Comparison of ENCODE assay signal across 19 mouse cellular contexts in the genomic region with DNA sequence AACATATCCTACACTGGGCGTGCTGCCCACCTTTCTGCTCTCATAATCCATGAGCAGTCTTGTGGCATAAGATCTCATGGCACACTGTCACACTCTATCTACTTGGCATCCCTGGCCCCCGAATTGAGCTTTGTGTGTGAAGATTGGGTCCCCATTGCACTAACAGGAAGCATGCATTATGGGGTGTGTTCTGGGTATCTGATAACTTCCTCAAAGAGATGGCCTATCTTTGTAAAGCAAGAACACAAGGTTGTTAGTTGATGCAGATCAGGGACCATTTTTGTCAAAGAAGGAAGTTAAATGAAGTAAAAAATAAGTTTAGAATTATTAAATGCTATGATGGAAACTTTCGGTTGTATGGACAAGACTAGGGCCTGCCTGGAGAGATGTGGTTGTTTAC.
DNase-seq lines count a peak whose midpoint lies in the region; ATAC-seq lines count a peak whose summit lies in the region.
"Had no signal": no experiment of that assay in that cellular context is flagged by ENCODE, and none has a peak within 500 bp of the region (broad histone marks: within the 10 kb centered on the region; RNA-seq: fewer than 3 reads in every experiment).

No protein-coding gene starts in this region.

- no peak for ATAC-seq in cerebellum, adult (ENCODE audit: insufficient number of reproducible peaks, low FRiP score, low TSS enrichment)
- peak; percentile 37; the same call in 1 of the 2 replicates for ATAC-seq in megakaryocyte progenitor cell, adult 5-6 weeks (replicated peaks; ENCODE audit: poor library complexity)
- ATAC-seq: activated CD4-positive, CD25-positive, alpha-beta regulatory T cell, adult 4 months; CD4-positive, CD25-positive, alpha-beta regulatory T cell, adult 4 months; forebrain, embryonic 14.5 days; forebrain, embryonic 16.5 days; Patski had no signal

- DNase-seq in cerebellum, postnatal 10 days: peak; percentile 13 to 15
- DNase-seq in embryo, embryonic 9.5 days (ENCODE audit: extremely low spot score): no peak
- DNase-seq in left cerebral cortex, adult 9 months (ENCODE audit: low spot score in 2 of 2): no peak
- DNase-seq: adrenal gland, adult 8-10 months; adrenal gland, postnatal 14 days; adrenal gland, postnatal 36 days; B cell, adult 2 months; cerebellum, adult 11 months; cerebellum, adult 18-20 months; cerebellum, adult 8-10 months; cerebellum, adult 9-11 months; cerebellum, postnatal 25 days had no signal

Comparison
In these comparisons a context has a peak if more than half of its experiments do, and no peak if none do; other contexts are left out.
1. DNase-seq: peak in cerebellum, postnatal 10 days (2 of 2); none in embryo, embryonic 9.5 days (single experiment) and left cerebral cortex, adult 9 months (0 of 2).